Mouse (Mus musculus) liver, adult 2 months (tissue): ENCODE measurements at regions not wholly inside any gene's neighbourhood (a gene's known extent, or its start where the extent isn't known, plus 50 kb on each side); places are given as distances from the start of the nearest gene placed in this dataset.
A peak's percentile ranks its signal among the peaks of the same experiment; 100 is the strongest.
"Not testable (repeated sequence)": the region's sequence is repeated elsewhere in the genome, so short reads cannot be mapped to it uniquely, and the experiment has no call there.

Experiments
- DNase-seq: peaks from one replicate; pipeline ENCODE4 v3.0.0-alpha.2; 2011; ENCODE audit warnings: low read depth, low spot score; ENCODE audit errors: extremely low read depth
- H3K27ac ChIP-seq: fragments of 200-500 bp; replicated peaks from 2 replicates; pipeline ENCODE4 v1.5.1; 2012; ENCODE audit warnings: low read depth, mild to moderate bottlenecking, control low read depth, inconsistent platforms, low read length; ENCODE audit not compliant: insufficient read depth
- H3K27me3 ChIP-seq: fragments of 200-500 bp; 2 replicates; pipeline ENCODE4 v1.6.1; 2012; ENCODE audit warnings: mild to moderate bottlenecking, moderate library complexity, low read length, inconsistent platforms; ENCODE audit not compliant: control insufficient read depth, insufficient read depth
- H3K36me3 ChIP-seq: fragments of 200-500 bp; 2 replicates; pipeline ENCODE4 v1.6.1; 2012; ENCODE audit warnings: low read length, inconsistent platforms; ENCODE audit not compliant: control insufficient read depth, insufficient read depth
- H3K4me1 ChIP-seq: fragments of 200-500 bp; 2 replicates; pipeline ENCODE4 v1.6.1; 2011; ENCODE audit warnings: low read length; ENCODE audit not compliant: control insufficient read depth, insufficient read depth
- H3K4me3 ChIP-seq: fragments of 200-500 bp; 2 replicates; pipeline ENCODE4 v1.5.1; 2011; ENCODE audit warnings: low read depth, mild to moderate bottlenecking, control low read depth, low read length, moderate library complexity; ENCODE audit not compliant: insufficient read depth
- H3K79me2 ChIP-seq: fragments of 200-500 bp; 2 replicates; pipeline ENCODE4 v1.6.1; 2012; ENCODE audit warnings: inconsistent platforms, mild to moderate bottlenecking, low read length, moderate library complexity; ENCODE audit not compliant: control insufficient read depth, insufficient read depth
- H3K9ac ChIP-seq: fragments of 200-500 bp; 2 replicates; pipeline ENCODE4 v1.6.1; 2012; ENCODE audit warnings: low read depth, mild to moderate bottlenecking, control low read depth, inconsistent platforms, low read length
- CTCF ChIP-seq: fragments of 200-500 bp; IDR thresholded peaks from 2 replicates; pipeline ENCODE4 v1.5.1; 2011; ENCODE audit warnings: low read depth, low read length, control low read depth
- POLR2A ChIP-seq: fragments of 200-500 bp; IDR thresholded peaks from 2 replicates; pipeline ENCODE4 v1.6.1; 2011; ENCODE audit warnings: low read length, control low read depth; ENCODE audit not compliant: insufficient read depth; ENCODE audit errors: extremely low read depth
- WGBS: fragments of 180-500 bp; shearing (Covaris S2); methylation state at CpG from one replicate; pipeline ENCODE4 v1.1.7; 2018; 5-methylcytosine and 5-hydroxymethylcytosine counted together

- Histone ChIP-seq H3K4me1 (no peaks in the 10 kb centered on the region), H3K9ac (no peak overlapping the region), H3K4me3 (no peak overlapping the region), H3K36me3 (no peaks in the 10 kb centered on the region), H3K27ac (no peak overlapping the region), H3K79me2 (no peaks in the 10 kb centered on the region), H3K27me3 (no peaks in the 10 kb centered on the region)
- WGBS: 68% methylated on average over 2 of the region's 2 CpGs
- TF ChIP-seq CTCF (no peak), POLR2A (no peak)
- DNase-seq: no peak
Measured at GRCm38 (mm10) chr11:25055698-25056097, 977.8 kb downstream of the Bcl11a start.

GRCm38 (mm10) chr11:25057093-25057521 is 979.3 kb downstream of the Bcl11a start:
- Histone ChIP-seq H3K27ac (no peak overlapping the region), H3K79me2 (no peaks in the 10 kb centered on the region), H3K9ac (no peak overlapping the region), H3K4me3 (no peak overlapping the region), H3K27me3 (no peaks in the 10 kb centered on the region), H3K36me3 (no peaks in the 10 kb centered on the region), H3K4me1 (no peaks in the 10 kb centered on the region)
- 8% methylated on average over 7 of the region's 7 CpGs for WGBS
- no peak for TF ChIP-seq CTCF
- no peak for TF ChIP-seq POLR2A
- DNase-seq: no peak

GRCm38 (mm10) chr11:25057543-25057942 is 979.7 kb downstream of the Bcl11a start:
- Histone ChIP-seq H3K36me3 (no peaks in the 10 kb centered on the region), H3K27me3 (no peaks in the 10 kb centered on the region), H3K4me1 (no peaks in the 10 kb centered on the region), H3K9ac (no peak overlapping the region), H3K79me2 (no peaks in the 10 kb centered on the region), H3K27ac (no peak overlapping the region), H3K4me3 (no peak overlapping the region)
- WGBS: 41% methylated on average over 2 of the region's 2 CpGs
- TF ChIP-seq POLR2A: no peak
- TF ChIP-seq CTCF: no peak
- DNase-seq: no peak

GRCm38 (mm10) chr11:25063042-25063441 is 985.2 kb downstream of the Bcl11a start:
- Histone ChIP-seq H3K9ac (no peak overlapping the region), H3K4me1 (no peaks in the 10 kb centered on the region), H3K27ac (no peak overlapping the region), H3K4me3 (no peak overlapping the region), H3K27me3 (no peaks in the 10 kb centered on the region), H3K79me2 (no peaks in the 10 kb centered on the region), H3K36me3 (no peaks in the 10 kb centered on the region)
- 68% methylated on average over 4 of the region's 4 CpGs for WGBS
- DNase-seq: no peak
- TF ChIP-seq POLR2A (no peak), CTCF (no peak)

GRCm38 (mm10) chr11:25063978-25064377 is 986.1 kb downstream of the Bcl11a start:
- TF ChIP-seq POLR2A (no peak), CTCF (no peak)
- DNase-seq: no peak
- H3K4me3 ChIP-seq: no peak overlapping the region
- WGBS: 69% methylated on average over 2 of the region's 2 CpGs
- no peaks in the 10 kb centered on the region for H3K27me3 ChIP-seq
- H3K27ac ChIP-seq: no peak overlapping the region
- no peaks in the 10 kb centered on the region for H3K79me2 ChIP-seq
- no peak overlapping the region for H3K9ac ChIP-seq
- no peaks in the 10 kb centered on the region for H3K36me3 ChIP-seq
- no peaks in the 10 kb centered on the region for H3K4me1 ChIP-seq

GRCm38 (mm10) chr11:25099976-25100375 is 1022.1 kb downstream of the Bcl11a start:
- not testable (repeated sequence) for H3K9ac ChIP-seq, H3K36me3 ChIP-seq, H3K4me1 ChIP-seq, H3K79me2 ChIP-seq, H3K27me3 ChIP-seq, H3K4me3 ChIP-seq, H3K27ac ChIP-seq
- 88% methylated on average over 3 of the region's 3 CpGs for WGBS
- peak; percentile 4 for DNase-seq
